Comparison of ENCODE assay signal across 33 mouse cellular contexts in the genomic region with DNA sequence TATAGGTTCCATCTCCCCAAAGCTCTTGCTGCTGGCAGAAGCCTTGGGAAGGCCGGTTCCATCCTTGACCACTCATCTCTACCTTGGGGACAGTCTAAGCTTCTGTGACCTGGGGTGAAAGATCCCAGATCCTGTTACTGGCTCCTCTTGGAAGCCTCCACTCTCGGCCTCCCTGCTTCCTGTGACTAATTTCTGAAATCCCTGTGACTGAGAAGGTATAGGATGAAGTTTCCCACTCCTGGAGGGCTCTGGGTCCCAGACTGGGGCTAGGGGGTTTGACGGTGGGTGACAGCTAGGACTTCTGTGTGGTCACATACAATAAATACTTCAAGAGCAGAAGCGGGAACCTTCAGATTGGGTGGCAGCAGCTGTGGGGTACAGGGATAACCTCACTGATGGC. TPM values are rescaled to one million over a fixed set of nuclear protein-coding genes. Genes with fewer than 3 reads are reported as not detected.
DNase-seq lines count a peak whose midpoint lies in the region; ATAC-seq and TF ChIP-seq lines count a peak whose summit lies in the region.
"Had no signal": no experiment of that assay in that cellular context is flagged by ENCODE, and none has a peak within 500 bp of the region (broad histone marks: within the 10 kb centered on the region; RNA-seq: fewer than 3 reads in every experiment).

No protein-coding gene starts in this region.

- 0 out of 2 replicates have a peak, but pooled peaks cover 4% of the 10 kb centered on the region for H3K36me3 ChIP-seq in heart, embryonic 13.5 days
- H3K36me3 ChIP-seq in lung, embryonic 16.5 days (ENCODE audit: control insufficient read depth, insufficient read depth, low read length): no peaks in the 10 kb centered on the region
- H3K36me3 ChIP-seq: embryonic facial prominence, embryonic 13.5 days; forebrain, embryonic 12.5 days; hindbrain, embryonic 10.5 days; intestine, embryonic 15.5 days; limb, embryonic 15.5 days; neural tube, embryonic 12.5 days had no signal

- H3K9ac ChIP-seq in heart, embryonic 13.5 days: peak overlapping the region; percentile 69
- H3K9ac ChIP-seq in lung, embryonic 16.5 days (ENCODE audit: low read length): no peak overlapping the region
- H3K9ac ChIP-seq: embryonic facial prominence, embryonic 13.5 days; forebrain, embryonic 12.5 days; intestine, embryonic 15.5 days; limb, embryonic 15.5 days; liver, embryonic 14.5 days; neural tube, embryonic 12.5 days had no signal

- peaks cover 74% of the 10 kb centered on the region for H3K4me1 ChIP-seq in heart, embryonic 13.5 days
- H3K4me1 ChIP-seq in lung, embryonic 16.5 days (replicated peaks; ENCODE audit: control insufficient read depth, insufficient read depth, low read length): peaks cover 17% of the 10 kb centered on the region
- no peaks in the 10 kb centered on the region for H3K4me1 ChIP-seq in lung, adult 2 months (ENCODE audit: control insufficient read depth, insufficient read depth, low read length)
- H3K4me1 ChIP-seq: embryonic facial prominence, embryonic 13.5 days; forebrain, embryonic 12.5 days; hindbrain, embryonic 10.5 days; intestine, embryonic 15.5 days; limb, embryonic 15.5 days; neural tube, embryonic 12.5 days had no signal

- WGBS in heart, embryonic 13.5 days: 30% methylated on average over 4 of the region's 4 CpGs
- WGBS in lung, embryonic 16.5 days: 25% methylated on average over 4 of the region's 4 CpGs
- 36% methylated on average over 4 of the region's 4 CpGs for WGBS in lung, adult 2 months

- peaks cover 21% of the 10 kb centered on the region for H3K27me3 ChIP-seq in heart, embryonic 13.5 days (replicated peaks)
- peaks cover 32% of the 10 kb centered on the region for H3K27me3 ChIP-seq in lung, embryonic 16.5 days (ENCODE audit: control insufficient read depth, insufficient read depth, low read depth, low read length)

- peak overlapping the region; percentile 46 for H3K4me2 ChIP-seq in heart, embryonic 13.5 days
- H3K4me2 ChIP-seq in lung, embryonic 16.5 days (ENCODE audit: low read depth, low read length): no peak overlapping the region
- H3K4me2 ChIP-seq: embryonic facial prominence, embryonic 13.5 days; forebrain, embryonic 12.5 days; intestine, embryonic 15.5 days; limb, embryonic 15.5 days; neural tube, embryonic 12.5 days had no signal

- no peak for ATAC-seq in heart, embryonic 13.5 days (ENCODE audit: extremely low read depth, insufficient number of reproducible peaks, low FRiP score, low TSS enrichment)
- ATAC-seq in lung, embryonic 16.5 days (ENCODE audit: low read depth): peak; percentile 29; the same call in 1 of the 2 replicates
- ATAC-seq: hindbrain, embryonic 16.5 days; intestine, embryonic 15.5 days had no signal

- peak; percentile 35 for DNase-seq in adrenal gland, postnatal 10 days
- DNase-seq in adrenal gland, postnatal 4 days (ENCODE audit: low spot score in 2 of 2): no peak
- DNase-seq in heart, adult 9 months (ENCODE audit: low spot score in 2 of 2): no peak
- no peak for DNase-seq in lung, adult 2 months
- peak; percentile 25 for DNase-seq in MN1 (ENCODE audit: low spot score)
- no peak for DNase-seq in B cell, adult 2 months
- DNase-seq: cerebellum, adult 8-10 months; cerebellum, postnatal 36 days; embryo, embryonic 11 days; kidney, adult 8-10 months; left cerebral cortex, postnatal 4 days; midbrain, embryonic 14.5 days; right cerebral cortex, postnatal 14 days; spleen, adult 18-20 months; thymus, postnatal 25 days had no signal

- no peaks in the 10 kb centered on the region for H3K9me3 ChIP-seq in heart, embryonic 13.5 days
- H3K9me3 ChIP-seq in lung, embryonic 16.5 days (ENCODE audit: control insufficient read depth, low read length): no peaks in the 10 kb centered on the region
- H3K9me3 ChIP-seq: forebrain, embryonic 12.5 days; intestine, embryonic 15.5 days; limb, embryonic 15.5 days; neural tube, embryonic 12.5 days had no signal

- no peak for TF ChIP-seq CTCF in lung, adult 2 months (IDR thresholded peaks at IDR 0.05; ENCODE audit: insufficient read depth, low read length)

- TF ChIP-seq POLR2A in lung, adult 2 months (IDR thresholded peaks at IDR 0.05; ENCODE audit: borderline replicate concordance, extremely low read depth, low read depth, low read length): no peak

- H3K27ac ChIP-seq in heart, embryonic 13.5 days (replicated peaks): peak overlapping the region; percentile 92
- peak overlapping the region; percentile 33; the same call in 1 of the 2 replicates for H3K27ac ChIP-seq in lung, embryonic 16.5 days (ENCODE audit: low read length)
- H3K27ac ChIP-seq: embryonic facial prominence, embryonic 13.5 days; forebrain, embryonic 12.5 days; hindbrain, embryonic 10.5 days; intestine, embryonic 15.5 days; limb, embryonic 15.5 days; liver, embryonic 14.5 days; neural tube, embryonic 12.5 days had no signal

- no peak overlapping the region for H3K4me3 ChIP-seq in heart, embryonic 13.5 days
- H3K4me3 ChIP-seq in lung, embryonic 16.5 days (ENCODE audit: low read length): no peak overlapping the region
- no peak overlapping the region for H3K4me3 ChIP-seq in lung, adult 2 months (replicated peaks; ENCODE audit: extremely low read depth, low read depth, low read length)
- H3K4me3 ChIP-seq: embryonic facial prominence, embryonic 13.5 days; erythroblast, embryonic 14.5 days; forebrain, embryonic 12.5 days; hindbrain, embryonic 10.5 days; intestine, embryonic 15.5 days; limb, embryonic 15.5 days; neural tube, embryonic 12.5 days had no signal

RNA-seq across cellular contexts. Expression of a gene that starts 16.1 kb away (rescaled TPM):
- not detected for total RNA-seq in adrenal gland, postnatal 10 days (2021)
- not detected for total RNA-seq in adrenal gland, postnatal 4 days (2021)
- polyA plus RNA-seq in heart, embryonic 13.5 days (2015; fragmentation: Nextera tagmentation; extraction: Ambion mirVana): 136 and 142 TPM in 2 replicates
- polyA plus RNA-seq in lung, embryonic 16.5 days (2015; fragmentation: Nextera tagmentation; extraction: Ambion mirVana): 1.6 and 2.9 TPM in 2 replicates
- 1.8 and 2.4 TPM in 2 replicates for polyA plus RNA-seq in lung, adult 2 months (2012; rRNA removed)
- total RNA-seq: gastrocnemius, postnatal 25 days; layer of hippocampus, adult 18-20 months; layer of hippocampus, postnatal 14 days; left cerebral cortex, adult 8-10 months; left cerebral cortex, postnatal 4 days; megakaryocyte, adult 5-6 weeks; MEL had no signal
- polyA plus RNA-seq: brain, embryonic 14.5 days; erythroblast, embryonic 14.5 days; forebrain, embryonic 12.5 days; hindbrain, embryonic 10.5 days; hindbrain, embryonic 16.5 days; intestine, embryonic 15.5 days; limb, embryonic 15.5 days; liver, embryonic 14.5 days; midbrain, embryonic 14.5 days; neural tube, embryonic 12.5 days had no signal

RNA-seq across cellular contexts. Expression of a gene that starts 56.0 kb away (rescaled TPM):
- 1 to 10 TPM; 4.5 to 6.2 TPM for total RNA-seq in adrenal gland, postnatal 10 days (2021)
- 10 to 100 TPM; 11.8 to 12.2 TPM for total RNA-seq in adrenal gland, postnatal 4 days (2021)
- 6.3 and 7.0 TPM in 2 replicates for polyA plus RNA-seq in heart, embryonic 13.5 days (2015; fragmentation: Nextera tagmentation; extraction: Ambion mirVana)
- 9.0 and 12.9 TPM in 2 replicates for polyA plus RNA-seq in lung, embryonic 16.5 days (2015; fragmentation: Nextera tagmentation; extraction: Ambion mirVana)
- 1.5 and 1.8 TPM in 2 replicates for polyA plus RNA-seq in lung, adult 2 months (2012; rRNA removed)

Comparison
In these comparisons a context has a peak if more than half of its experiments do, and no peak if none do; other contexts are left out.
1. DNase-seq: peak in adrenal gland, postnatal 10 days (single experiment) and MN1 (single experiment); none in adrenal gland, postnatal 4 days (0 of 2), heart, adult 9 months (0 of 2), lung, adult 2 months (single experiment) and B cell, adult 2 months (0 of 2).
2. RNA of a gene that starts 16.1 kb away (polyA plus RNA-seq): 136 to 142 TPM in heart, embryonic 13.5 days; 1.6 to 2.9 TPM in lung, embryonic 16.5 days and 1.8 to 2.4 TPM in lung, adult 2 months; every median in the first group is over 10 times any median in the second.